Mouse (Mus musculus) neural tube, embryonic 14.5 days (tissue): Measurements from ENCODE around the gene Ptpn7. TPM values are rescaled to one million over a fixed set of nuclear protein-coding genes. Genes with fewer than 3 reads are reported as not detected.

Experiments
- ATAC-seq: fragments of 200-750 bp; cut with Nextera tagmentation; 2 replicates; pipeline ENCODE4 v1.8.0; 2017; ENCODE audit warnings: low read depth, mild to moderate bottlenecking, moderate TSS enrichment, moderate library complexity
- H3K27ac ChIP-seq: fragments of 300-500 bp; sonication (generic); 2 replicates; pipeline ENCODE4 v1.5.1; 2014; ENCODE audit warnings: low read depth, mild to moderate bottlenecking, control low read depth, low read length, moderate library complexity, mixed read lengths
- H3K27me3 ChIP-seq: fragments of 300-500 bp; sonication (generic); 2 replicates; pipeline ENCODE4 v1.6.1; 2014; ENCODE audit warnings: low read length; ENCODE audit not compliant: control insufficient read depth, insufficient read depth
- H3K36me3 ChIP-seq: fragments of 300-500 bp; sonication (generic); 2 replicates; pipeline ENCODE4 v1.6.1; 2014; ENCODE audit warnings: low read length, mixed read lengths; ENCODE audit not compliant: control insufficient read depth, insufficient read depth
- H3K4me1 ChIP-seq: fragments of 300-500 bp; sonication (generic); 2 replicates; pipeline ENCODE4 v1.6.1; 2014; ENCODE audit warnings: low read length; ENCODE audit not compliant: control insufficient read depth, insufficient read depth
- H3K4me2 ChIP-seq: fragments of 300-500 bp; sonication (generic); 2 replicates; pipeline ENCODE4 v1.6.1; 2014; ENCODE audit warnings: mild to moderate bottlenecking, low read depth, low read length, control low read depth
- H3K4me3 ChIP-seq: fragments of 300-500 bp; sonication (generic); 2 replicates; pipeline ENCODE4 v1.5.1; 2014; ENCODE audit warnings: low read depth, low read length, control low read depth, mixed read lengths
- H3K9ac ChIP-seq: fragments of 300-500 bp; sonication (generic); replicated peaks from 2 replicates; pipeline ENCODE4 v1.6.1; 2014; ENCODE audit warnings: low read depth, mild to moderate bottlenecking, control low read depth, low read length, mixed read lengths
- H3K9me3 ChIP-seq: fragments of 300-500 bp; sonication (generic); 2 replicates; pipeline ENCODE4 v1.6.1; 2016; ENCODE audit warnings: low read length; ENCODE audit not compliant: control insufficient read depth
- WGBS: fragments of 180-500 bp; shearing (Covaris S2); extraction: QIAGEN DNeasy Blood & Tissue Kit; methylation state at CpG from one replicate; pipeline ENCODE4 v1.1.7; 2014; 5-methylcytosine and 5-hydroxymethylcytosine counted together
- polyA plus RNA-seq: library from polyadenylated mRNA; unstranded; fragments of >200 nt; fragmentation: Nextera tagmentation; extraction: Ambion mirVana; gene quantifications from 2 replicates; pipeline ENCODE4 v1.2.1, GENCODE M21; 2014

The Ptpn7 gene
- polyA plus RNA-seq = 0.15 and 0.58 TPM in 2 replicates

- Histone ChIP-seq H3K27ac (no peak within 1 kb of the TSS), H3K36me3 (no peaks in the 10 kb centered on the region), H3K4me3 (no peak within 1 kb of the TSS), H3K9me3 (no peaks in the 10 kb centered on the region), H3K9ac (no peak within 1 kb of the TSS), H3K4me1 (no peaks in the 10 kb centered on the region), H3K4me2 (no peak within 1 kb of the TSS), H3K27me3 (no peaks in the 10 kb centered on the region)
- ATAC-seq = no peak
- 39% methylated on average over 10 of the region's 10 CpGs for WGBS
These were observed at the start of gene Ptpn7 for GRCm38 (mm10) chr1:135132473-135132872. Gene Ptpn7 (plus strand): TSS chr1:135132700.

- Histone ChIP-seq H3K27ac (no peak overlapping the region), H3K27me3 (0 out of 2 replicates have a peak, but pooled peaks cover 4% of the 10 kb centered on the region), H3K4me3 (no peak overlapping the region), H3K36me3 (no peaks in the 10 kb centered on the region), H3K9ac (no peak overlapping the region; the same call in 1 of the 2 replicates), H3K9me3 (no peaks in the 10 kb centered on the region), H3K4me2 (no peak overlapping the region), H3K4me1 (no peaks in the 10 kb centered on the region)
- 67% methylated on average over 9 of the region's 9 CpGs for WGBS
- ATAC-seq = no peak
These were observed 49.0 kb upstream of the Ptpn7 start for GRCm38 (mm10) chr1:135083465-135083864.

- Histone ChIP-seq H3K27me3 (0 out of 2 replicates have a peak, but pooled peaks cover 4% of the 10 kb centered on the region), H3K27ac (no peak overlapping the region), H3K9me3 (no peaks in the 10 kb centered on the region), H3K9ac (no peak overlapping the region), H3K4me3 (no peak overlapping the region), H3K4me2 (no peak overlapping the region), H3K36me3 (no peaks in the 10 kb centered on the region), H3K4me1 (no peaks in the 10 kb centered on the region)
- ATAC-seq = no peak
- WGBS = 16% methylated on average over 28 of the region's 28 CpGs
These were observed 47.1 kb upstream of the Ptpn7 start for GRCm38 (mm10) chr1:135085296-135085871.

- Histone ChIP-seq H3K4me3 (no peak overlapping the region), H3K9me3 (no peaks in the 10 kb centered on the region), H3K4me1 (no peaks in the 10 kb centered on the region), H3K36me3 (no peaks in the 10 kb centered on the region), H3K27me3 (0 out of 2 replicates have a peak, but pooled peaks cover 4% of the 10 kb centered on the region), H3K27ac (no peak overlapping the region), H3K4me2 (no peak overlapping the region), H3K9ac (no peak overlapping the region)
- WGBS = 32% methylated on average over 7 of the region's 7 CpGs
- ATAC-seq = no peak
These were observed 46.5 kb upstream of the Ptpn7 start for GRCm38 (mm10) chr1:135086015-135086414.

DNA sequence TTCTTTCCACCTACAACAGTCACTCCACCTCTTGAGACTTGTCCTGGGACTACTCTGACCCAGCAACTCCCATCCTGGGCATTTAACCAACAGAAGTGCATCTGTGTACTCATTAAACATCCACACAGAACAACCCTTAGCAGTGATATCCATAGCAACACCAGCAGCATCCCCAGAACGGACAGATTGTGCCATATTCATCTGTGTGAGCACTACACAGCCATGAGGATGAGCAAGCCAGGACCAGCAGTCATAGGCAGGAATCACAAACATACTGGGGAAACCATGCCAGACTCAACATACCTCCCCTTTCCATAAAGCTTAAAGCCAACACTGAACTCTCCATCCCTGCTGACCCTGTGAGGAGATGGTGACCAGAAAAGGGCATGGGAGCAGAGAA, 45.1 kb upstream of the Ptpn7 start:
- Histone ChIP-seq H3K4me1 (no peaks in the 10 kb centered on the region), H3K9ac (no peak overlapping the region), H3K36me3 (no peaks in the 10 kb centered on the region), H3K27ac (no peak overlapping the region), H3K4me3 (no peak overlapping the region), H3K9me3 (no peaks in the 10 kb centered on the region), H3K4me2 (no peak overlapping the region), H3K27me3 (0 out of 2 replicates have a peak, but pooled peaks cover 4% of the 10 kb centered on the region)
- ATAC-seq = no peak
- 56% methylated on average over 1 of the region's 1 CpGs for WGBS

GRCm38 (mm10) chr1:135089626-135090025, 42.9 kb upstream of the Ptpn7 start:
- no peak overlapping the region for H3K4me2 ChIP-seq
- no peaks in the 10 kb centered on the region for H3K4me1 ChIP-seq
- 0 out of 2 replicates have a peak, but pooled peaks cover 4% of the 10 kb centered on the region for H3K27me3 ChIP-seq
- no peak overlapping the region for H3K9ac ChIP-seq
- 80% methylated on average over 10 of the region's 10 CpGs for WGBS
- no peak overlapping the region for H3K4me3 ChIP-seq
- no peaks in the 10 kb centered on the region for H3K36me3 ChIP-seq
- no peak for ATAC-seq
- H3K27ac ChIP-seq = no peak overlapping the region
- H3K9me3 ChIP-seq = no peaks in the 10 kb centered on the region

GRCm38 (mm10) chr1:135090914-135091313, 41.6 kb upstream of the Ptpn7 start:
- H3K9me3 ChIP-seq = no peaks in the 10 kb centered on the region
- H3K27ac ChIP-seq = no peak overlapping the region
- no peak overlapping the region for H3K4me3 ChIP-seq
- H3K9ac ChIP-seq = no peak overlapping the region
- H3K36me3 ChIP-seq = no peaks in the 10 kb centered on the region
- ATAC-seq = no peak
- H3K27me3 ChIP-seq = no peaks in the 10 kb centered on the region
- H3K4me1 ChIP-seq = no peaks in the 10 kb centered on the region
- 78% methylated on average over 3 of the region's 3 CpGs for WGBS
- no peak overlapping the region for H3K4me2 ChIP-seq

- Histone ChIP-seq H3K27ac (no peak overlapping the region), H3K4me2 (no peak overlapping the region), H3K4me1 (no peaks in the 10 kb centered on the region), H3K9ac (no peak overlapping the region), H3K4me3 (no peak overlapping the region), H3K36me3 (no peaks in the 10 kb centered on the region), H3K27me3 (no peaks in the 10 kb centered on the region), H3K9me3 (no peaks in the 10 kb centered on the region)
- ATAC-seq = no peak
- 74% methylated on average over 7 of the region's 7 CpGs for WGBS
These were observed 37.8 kb upstream of the Ptpn7 start for GRCm38 (mm10) chr1:135094723-135095122.

- WGBS = 56% methylated on average over 7 of the region's 7 CpGs
- Histone ChIP-seq H3K27ac (no peak overlapping the region), H3K9me3 (no peaks in the 10 kb centered on the region), H3K4me3 (no peak overlapping the region), H3K9ac (no peak overlapping the region), H3K27me3 (no peaks in the 10 kb centered on the region), H3K36me3 (no peaks in the 10 kb centered on the region), H3K4me2 (no peak overlapping the region), H3K4me1 (no peaks in the 10 kb centered on the region)
- ATAC-seq = no peak
These were observed 37.3 kb upstream of the Ptpn7 start for GRCm38 (mm10) chr1:135095189-135095588.
